Mouse (Mus musculus) ES-Bruce4 (cell line): Measurements from ENCODE around the gene Ikzf3. TPM values are rescaled to one million over a fixed set of nuclear protein-coding genes. Genes with fewer than 3 reads are reported as not detected.
A peak's percentile ranks its signal among the peaks of the same experiment; 100 is the strongest.

Experiments used
- H3K27ac ChIP-seq: 2 replicates; pipeline ENCODE4 v1.5.1; 2012; ENCODE audit warnings: low read length, inconsistent platforms; ENCODE audit not compliant: insufficient read depth
- H3K27me3 ChIP-seq: 2 replicates; pipeline ENCODE4 v1.6.1; 2012; ENCODE audit warnings: mild to moderate bottlenecking, low read length, inconsistent platforms; ENCODE audit not compliant: control insufficient read depth, poor library complexity, insufficient read depth, severe bottlenecking
- H3K36me3 ChIP-seq: 2 replicates; pipeline ENCODE4 v1.6.1; 2012; ENCODE audit warnings: inconsistent platforms, mild to moderate bottlenecking, low read length, moderate library complexity; ENCODE audit not compliant: control insufficient read depth, poor library complexity, insufficient read depth, severe bottlenecking
- H3K4me1 ChIP-seq: one replicate; pipeline ENCODE4 v1.8.1; 2011; ENCODE audit warnings: low read length; ENCODE audit not compliant: control insufficient read depth, insufficient read depth
- H3K4me3 ChIP-seq: 2 replicates; pipeline ENCODE4 v1.5.1; 2011; ENCODE audit warnings: low read depth, mild to moderate bottlenecking, low read length
- H3K9ac ChIP-seq: 2 replicates; pipeline ENCODE4 v1.6.1; 2012; ENCODE audit warnings: low read depth, mild to moderate bottlenecking, inconsistent platforms; ENCODE audit not compliant: poor library complexity, severe bottlenecking
- H3K9me3 ChIP-seq: replicated peaks from 2 replicates; pipeline ENCODE4 v1.6.1; 2012; ENCODE audit warnings: mild to moderate bottlenecking, low read length, inconsistent platforms; ENCODE audit not compliant: control insufficient read depth, poor library complexity, insufficient read depth, severe bottlenecking
- CTCF ChIP-seq: IDR thresholded peaks from one replicate; pipeline ENCODE4 v1.8.1; 2011; ENCODE audit warnings: low read depth, low read length
- EP300 ChIP-seq: IDR thresholded peaks from 2 replicates; pipeline ENCODE4 v1.6.1; 2011; ENCODE audit warnings: low read depth, low read length; ENCODE audit not compliant: insufficient read depth
- POLR2A ChIP-seq: IDR thresholded peaks from one replicate; pipeline ENCODE4 v1.8.1; 2011; ENCODE audit warnings: low read length; ENCODE audit not compliant: insufficient read depth
- polyA plus RNA-seq: library from polyadenylated mRNA; stranded (reverse); fragments of >200 nt; gene quantifications from 2 replicates; pipeline ENCODE4 v1.2.4, GENCODE M21; 2011; ENCODE audit warnings: low read depth; ENCODE audit not compliant: missing spikeins, insufficient read depth, insufficient read length

Ikzf3 gene
- polyA plus RNA-seq, 1 experiment: not detected

DNA sequence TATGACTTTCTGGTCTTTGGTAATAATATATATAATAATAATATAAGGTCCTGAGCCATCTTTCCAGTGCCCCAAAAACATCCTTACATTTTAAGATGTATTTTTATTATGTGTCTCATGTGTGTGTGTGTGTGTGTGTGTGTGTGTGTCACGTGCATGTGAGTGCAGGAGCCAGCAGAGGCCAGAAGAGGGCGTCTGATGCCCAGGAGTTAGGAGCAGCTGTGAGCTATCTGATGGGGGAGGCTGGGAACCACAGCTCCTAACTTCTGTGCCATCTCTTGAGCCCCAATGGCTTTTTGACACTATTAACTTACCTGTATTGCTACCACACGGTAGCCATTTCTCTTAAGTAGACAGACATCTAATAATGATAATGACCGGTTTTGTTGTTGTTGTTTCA is 8.1 kb upstream of the Ikzf3 start:
- Histone ChIP-seq H3K27me3 (peaks cover 8% of the 10 kb centered on the region; the same call in 1 of the 2 replicates), H3K9me3 (peaks cover 3% of the 10 kb centered on the region), H3K36me3 (no peaks in the 10 kb centered on the region), H3K4me1 (no peaks in the 10 kb centered on the region), H3K9ac (no peak overlapping the region), H3K27ac (no peak overlapping the region), H3K4me3 (no peak overlapping the region)
- TF ChIP-seq CTCF: peak; percentile 17
- TF ChIP-seq EP300: no peak

DNA sequence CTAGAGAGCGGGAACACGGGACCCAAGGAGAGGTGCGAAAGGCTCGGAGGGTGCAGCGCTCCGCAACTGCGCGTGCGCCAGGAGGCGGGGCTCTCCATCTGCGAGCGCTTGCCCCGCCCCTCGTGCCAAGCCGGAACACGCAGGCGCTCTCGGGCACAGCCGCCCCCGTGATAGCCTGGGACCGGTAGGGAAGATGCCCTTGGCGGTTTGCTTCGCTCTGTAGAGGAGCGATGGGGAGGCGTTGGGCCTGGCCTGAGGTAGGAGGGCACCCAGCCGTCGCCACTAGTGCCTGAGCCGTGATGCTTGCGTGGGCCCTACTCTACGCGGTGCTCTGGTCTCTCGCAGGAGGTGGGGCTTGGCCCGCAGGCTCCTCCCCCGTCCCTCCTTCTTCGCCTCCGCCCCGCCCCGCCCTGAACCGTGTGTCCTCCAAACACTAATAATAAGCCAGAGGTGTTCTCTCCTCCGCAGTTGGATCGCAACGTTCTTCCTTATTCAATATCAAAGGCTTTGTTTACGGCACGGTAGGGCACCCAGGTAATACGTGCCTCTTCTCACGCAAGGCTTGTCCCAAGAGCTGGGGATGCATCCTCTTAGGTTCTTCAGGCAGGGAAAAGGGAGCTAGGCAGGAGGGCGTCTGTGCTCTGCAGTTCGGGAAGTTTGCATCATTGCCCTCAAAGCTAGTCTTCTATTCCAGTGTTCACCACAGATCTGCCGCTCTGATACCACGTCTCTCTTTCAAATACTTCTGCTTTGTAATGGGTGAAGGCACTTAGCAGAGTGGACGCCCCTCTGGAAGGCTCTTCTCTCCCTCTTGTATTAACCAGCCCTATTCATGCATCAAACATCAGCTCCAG is 5.4 kb upstream of the Ikzf3 start, which contains the start of gene Zpbp2:
TSS of gene Zpbp2 (plus strand) at position 123 of the 854 bp plus-strand sequence.
- Histone ChIP-seq H3K9ac (peak within 1 kb of the TSS; percentile 35), H3K36me3 (no peaks in the 10 kb centered on the region), H3K4me3 (peak within 1 kb of the TSS; percentile 78), H3K9me3 (peaks cover 3% of the 10 kb centered on the region), H3K27ac (no peak within 1 kb of the TSS), H3K4me1 (no peaks in the 10 kb centered on the region), H3K27me3 (peaks cover 16% of the 10 kb centered on the region)
- peak; percentile 63 for TF ChIP-seq POLR2A
- no peak for TF ChIP-seq EP300

DNA sequence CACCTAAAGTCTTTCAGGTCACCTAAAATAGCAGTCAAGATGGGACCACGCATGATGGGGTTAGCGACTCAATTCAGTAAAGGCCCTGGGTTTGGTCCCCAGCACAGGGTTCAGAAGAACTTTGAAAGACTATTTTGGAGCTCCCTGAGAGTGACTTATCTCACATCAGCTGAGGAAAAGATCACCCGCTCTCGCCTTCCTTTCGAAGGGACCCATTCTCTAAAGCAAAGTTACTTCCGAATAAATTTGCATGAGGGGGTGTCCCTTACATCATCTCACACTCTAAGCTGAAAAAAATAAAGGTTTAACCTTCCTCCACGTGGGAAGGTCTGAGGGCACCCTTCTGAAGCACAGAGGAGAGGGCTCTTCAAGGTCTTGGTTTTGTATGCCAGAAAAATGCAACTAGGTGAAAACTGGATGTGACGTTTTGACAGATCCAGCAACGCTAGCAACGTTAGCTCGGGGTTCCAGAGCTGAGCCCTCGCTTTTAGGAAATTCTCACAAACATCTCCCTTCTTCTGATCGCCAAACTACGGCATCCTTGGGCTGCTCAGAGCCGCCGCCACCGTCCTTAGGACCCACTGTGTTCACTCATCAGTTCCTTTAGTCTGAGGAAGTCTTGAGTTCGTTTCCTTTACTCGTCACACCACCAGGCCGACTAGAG is 4.6 kb upstream of the Ikzf3 start:
- TF ChIP-seq CTCF: no peak
- TF ChIP-seq EP300: no peak
- no peak for TF ChIP-seq POLR2A
- Histone ChIP-seq H3K36me3 (no peaks in the 10 kb centered on the region), H3K27me3 (peaks cover 22% of the 10 kb centered on the region), H3K9me3 (peaks cover 3% of the 10 kb centered on the region), H3K9ac (peak overlapping the region; percentile 35), H3K4me3 (peak overlapping the region; percentile 48), H3K4me1 (no peaks in the 10 kb centered on the region), H3K27ac (no peak overlapping the region)

DNA sequence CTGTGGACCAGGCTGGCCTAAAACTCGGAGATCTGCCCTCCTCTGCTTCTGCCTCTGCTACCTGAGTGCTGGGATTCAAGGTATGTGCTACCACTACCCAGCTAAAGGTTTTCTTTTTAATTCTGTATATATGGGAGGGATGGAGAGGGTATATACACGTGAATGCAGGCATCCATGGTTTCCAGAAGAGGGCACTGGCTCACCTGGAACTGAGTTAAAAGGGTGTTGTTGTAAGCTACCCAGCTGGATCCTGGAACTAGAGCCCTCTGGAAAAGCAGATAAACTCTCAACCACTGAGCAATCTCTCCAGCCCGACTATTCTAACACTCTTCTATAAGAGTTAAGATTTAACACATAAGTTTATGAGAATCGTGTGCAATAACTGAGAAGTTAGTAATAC is 3.5 kb upstream of the Ikzf3 start:
- Histone ChIP-seq H3K4me3 (no peak overlapping the region), H3K27ac (no peak overlapping the region), H3K27me3 (peaks cover 25% of the 10 kb centered on the region), H3K9me3 (peaks cover 3% of the 10 kb centered on the region), H3K4me1 (no peaks in the 10 kb centered on the region), H3K9ac (no peak overlapping the region), H3K36me3 (no peaks in the 10 kb centered on the region)
- TF ChIP-seq POLR2A: no peak
- TF ChIP-seq EP300: no peak
- TF ChIP-seq CTCF: peak; percentile 10

DNA sequence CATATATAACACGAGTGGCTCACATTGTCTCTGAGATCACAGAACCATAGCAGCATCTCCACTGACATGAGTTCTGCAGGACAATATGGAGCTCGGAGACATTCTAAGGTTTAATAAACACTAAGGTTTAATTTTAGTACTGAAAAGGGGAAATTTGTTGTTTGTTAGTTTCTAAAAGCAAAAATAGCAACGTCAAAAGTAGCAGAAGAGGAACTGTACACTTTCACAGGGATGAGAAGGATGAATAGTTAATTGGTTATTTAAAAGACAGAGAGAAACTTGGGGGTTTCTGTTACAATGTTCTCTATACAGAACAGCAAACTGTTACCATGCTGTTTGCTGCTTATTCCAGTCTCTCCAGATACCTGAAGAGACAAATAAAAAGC is 1.5 kb upstream of the Ikzf3 start:
- Histone ChIP-seq H3K9ac (no peak overlapping the region), H3K9me3 (no peaks in the 10 kb centered on the region), H3K36me3 (no peaks in the 10 kb centered on the region), H3K4me1 (no peaks in the 10 kb centered on the region), H3K4me3 (no peak overlapping the region), H3K27me3 (peaks cover 25% of the 10 kb centered on the region), H3K27ac (no peak overlapping the region)
- TF ChIP-seq CTCF: no peak
- no peak for TF ChIP-seq EP300
- TF ChIP-seq POLR2A: no peak
